Mouse (Mus musculus) heart, adult 18-20 months (tissue): ENCODE measurements around the gene D930007J09Rik. TPM values are rescaled to one million over a fixed set of nuclear protein-coding genes. Genes with fewer than 3 reads are reported as not detected.

Source experiments
- DNase-seq, 2 experiments: peaks; one replicate each; pipeline ENCODE4 v3.0.0; 2021 to 2022; ENCODE audit warnings: mixed read lengths in 1 of 2
- long read RNA-seq, 2 experiments: library from polyadenylated mRNA; stranded (forward); transcript quantifications; one replicate each; pipeline ENCODE4 v2.0.0; 2021
- total RNA-seq, 2 experiments: library from RNA; stranded (reverse); gene quantifications; 2 replicates each; pipeline ENCODE4 v1.2.3; 2021

The D930007J09Rik gene
- not detected for total RNA-seq
- long read RNA-seq, experiment 1 = 0 reads
- long read RNA-seq, experiment 2 = 0 reads

GRCm38 (mm10) chr13:32802259-32803081, at the start of gene D930007J09Rik:
Gene D930007J09Rik (minus strand): TSS chr13:32802849.
- peak; percentile 51 for DNase-seq

DNA sequence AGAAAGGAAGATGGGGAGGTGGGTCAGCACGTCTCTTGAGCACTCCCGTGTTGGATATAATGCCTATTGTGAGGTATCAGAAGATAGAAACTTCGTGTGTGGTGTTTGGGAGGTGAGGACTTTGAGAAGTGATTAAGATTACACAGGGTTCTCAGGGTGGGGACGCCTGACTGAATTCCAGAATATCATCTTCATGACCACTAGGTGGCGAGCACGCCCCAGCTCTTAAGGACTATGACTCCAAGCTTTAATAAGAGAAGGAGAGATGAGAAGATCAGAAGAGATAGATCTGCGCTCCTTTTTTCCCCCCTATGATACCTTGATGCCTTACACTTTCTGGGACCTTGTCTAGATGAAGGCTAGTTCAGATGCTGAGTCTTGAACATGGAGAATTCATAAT, 49.3 kb upstream of the D930007J09Rik start:
- DNase-seq = peak; percentile 56 to 72

- peak; percentile 86 to 87 for DNase-seq
These were observed 48.2 kb upstream of the D930007J09Rik start, which contains the start of gene Serpinb1a for GRCm38 (mm10) chr13:32850668-32851404. Gene Serpinb1a (minus strand): TSS chr13:32851185.

DNA sequence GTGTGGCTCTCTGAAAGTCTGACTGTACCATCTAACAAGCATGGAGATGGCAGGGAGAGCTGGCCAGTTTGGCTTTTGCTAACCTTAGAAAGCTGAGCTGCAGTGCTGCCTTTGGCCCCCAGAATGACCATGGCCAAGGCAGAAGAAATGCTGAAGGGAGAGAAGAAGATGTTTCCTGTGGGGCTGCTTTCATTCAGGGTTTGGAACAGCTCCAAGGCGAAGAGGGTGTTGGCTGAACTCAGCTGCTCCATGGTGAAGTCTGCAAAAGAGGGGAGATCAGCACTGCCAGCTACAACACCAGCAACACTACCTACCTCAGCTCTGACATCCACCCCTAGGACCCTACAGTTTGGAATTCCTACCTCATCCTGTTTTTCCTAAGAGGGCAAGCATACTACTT, 47.5 kb upstream of the D930007J09Rik start:
- DNase-seq = peak; percentile 16 to 26

DNA sequence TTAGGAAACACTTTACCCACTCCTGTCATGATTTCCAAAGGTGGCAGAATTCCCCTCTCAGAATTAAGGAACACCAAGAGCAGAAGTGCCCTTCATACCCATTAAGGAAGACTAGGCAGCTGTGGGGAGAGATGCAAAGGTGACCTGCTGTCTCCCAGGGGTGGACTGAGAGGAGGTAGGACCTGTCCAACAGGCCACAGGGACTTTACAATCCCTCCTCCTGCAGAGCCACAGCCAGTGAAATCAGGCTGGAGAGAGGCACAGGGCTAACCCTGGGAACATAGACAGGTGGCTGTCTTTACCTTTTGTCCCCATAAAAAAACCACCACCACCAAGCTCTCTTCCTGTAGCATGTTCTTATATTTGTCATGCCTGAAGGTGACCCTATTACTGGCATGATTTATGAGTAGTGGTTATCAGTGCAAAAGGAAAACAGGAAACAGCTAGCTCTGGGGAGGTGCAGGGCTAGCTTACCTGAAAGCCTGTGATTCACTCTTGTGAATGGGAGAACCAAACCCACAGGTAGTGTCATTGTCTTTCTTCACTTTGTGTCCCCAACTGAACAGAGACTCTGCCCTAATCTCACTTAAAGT, 47.0 kb upstream of the D930007J09Rik start:
- no peak for DNase-seq

DNA sequence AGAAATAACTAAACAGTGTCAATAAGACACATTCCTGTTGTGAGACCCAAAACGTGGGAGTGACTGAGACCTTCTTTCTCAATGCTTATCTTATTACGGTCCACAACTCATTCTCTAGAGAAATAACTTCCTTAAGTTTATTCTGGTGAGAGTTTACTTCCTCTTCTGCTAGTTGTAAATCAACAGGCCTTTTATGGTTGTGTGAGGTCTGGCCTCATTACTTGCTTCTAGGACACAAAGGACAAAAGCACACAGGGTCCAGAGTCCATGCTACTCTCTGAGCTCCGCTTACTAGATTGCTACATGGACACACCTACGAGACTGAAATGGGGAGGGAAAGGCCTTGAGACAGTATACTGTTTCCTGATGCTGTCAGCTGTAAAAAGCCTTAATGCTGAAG, 46.4 kb upstream of the D930007J09Rik start:
- no peak for DNase-seq

GRCm38 (mm10) chr13:32846221-32846620, 43.6 kb upstream of the D930007J09Rik start:
- DNase-seq = no peak

DNA sequence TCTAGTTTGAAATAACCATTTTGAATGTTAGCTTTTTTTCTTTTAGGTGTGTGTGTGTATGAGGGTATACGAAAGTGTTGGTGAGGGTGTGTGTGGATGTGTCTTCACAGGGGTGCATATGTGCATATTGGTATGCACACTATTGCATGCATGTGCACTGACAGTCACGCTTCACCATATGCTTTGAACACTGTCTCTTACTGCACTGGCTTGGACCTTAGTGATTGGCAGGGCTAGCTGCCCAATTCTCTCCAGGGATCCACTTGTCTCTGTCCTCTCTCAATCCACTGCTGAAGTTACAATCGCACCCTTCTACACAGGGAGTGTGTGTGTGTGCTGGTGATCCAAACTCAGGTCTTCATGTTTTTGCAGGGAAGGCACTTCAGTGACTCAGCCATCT, 38.7 kb upstream of the D930007J09Rik start:
- no peak for DNase-seq

GRCm38 (mm10) chr13:32839314-32839713, 36.7 kb upstream of the D930007J09Rik start:
- no peak for DNase-seq

- DNase-seq = no peak
These were observed 31.9 kb upstream of the D930007J09Rik start for GRCm38 (mm10) chr13:32834513-32834912.

GRCm38 (mm10) chr13:32833237-32833636, 30.6 kb upstream of the D930007J09Rik start:
- no peak for DNase-seq

- DNase-seq = no peak
These were observed 30.1 kb upstream of the D930007J09Rik start for GRCm38 (mm10) chr13:32832776-32833175.

- DNase-seq = peak in 1 of 2 experiments; percentile 25
These were observed 29.0 kb upstream of the D930007J09Rik start for GRCm38 (mm10) chr13:32831505-32832273.

DNA sequence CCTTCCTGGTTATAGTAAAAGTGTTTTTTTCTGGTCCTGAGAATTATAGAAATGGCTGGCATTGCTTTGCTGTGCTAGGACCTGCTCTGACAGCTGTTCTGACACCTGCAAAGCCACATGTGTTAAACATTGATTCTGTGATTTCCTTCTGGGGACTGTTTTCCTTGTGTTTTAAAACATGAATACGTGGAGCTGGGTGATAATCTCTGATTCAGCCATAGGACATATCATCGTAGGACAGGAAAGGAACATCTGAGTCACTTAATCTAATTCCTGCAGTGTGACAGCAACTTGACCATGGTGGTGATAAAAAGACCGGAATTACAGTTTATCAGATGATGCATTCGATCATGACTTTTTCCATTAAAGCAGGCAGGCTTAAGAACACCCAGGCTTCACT, 26.2 kb upstream of the D930007J09Rik start:
- no peak for DNase-seq

DNA sequence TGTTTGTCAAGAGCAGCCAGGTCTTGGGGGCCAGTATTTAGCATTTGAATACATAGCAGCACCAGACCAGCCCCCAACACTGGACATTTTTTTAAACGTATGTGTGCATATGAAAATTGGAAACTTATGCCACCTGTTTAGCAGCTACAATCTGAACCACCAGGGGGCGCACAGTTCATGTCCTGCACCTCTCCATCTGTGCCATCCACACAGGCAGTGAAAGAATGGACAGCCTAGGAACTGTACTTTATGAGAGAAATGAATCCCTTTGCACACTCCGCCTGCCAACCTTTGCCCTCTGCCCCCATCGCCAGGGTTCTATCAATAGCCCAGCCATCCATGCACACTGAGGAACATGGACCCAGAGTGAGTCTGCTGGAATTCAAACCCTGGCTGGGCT, 25.3 kb upstream of the D930007J09Rik start:
- peak; percentile 31 to 73 for DNase-seq

GRCm38 (mm10) chr13:32827111-32827822, 24.6 kb upstream of the D930007J09Rik start:
- no peak for DNase-seq

DNA sequence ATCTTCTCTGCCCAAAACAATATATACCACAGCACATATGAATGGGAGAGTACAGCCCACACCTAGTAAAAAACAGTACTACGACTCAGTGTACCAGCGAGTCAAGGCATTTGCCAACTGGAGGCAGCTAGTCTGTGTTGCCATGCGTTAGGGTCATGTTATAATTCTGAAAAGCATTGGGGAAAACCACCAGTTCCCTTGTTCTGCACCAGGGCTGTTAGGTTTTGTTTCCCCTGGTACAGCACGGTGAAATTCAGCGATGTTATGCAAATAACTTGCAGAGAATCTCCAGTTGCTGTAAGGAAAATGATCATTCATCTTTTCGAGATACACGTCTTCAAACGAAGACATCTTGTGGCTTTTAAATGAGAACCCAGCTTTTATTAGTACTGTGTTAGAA, 22.9 kb upstream of the D930007J09Rik start:
- DNase-seq = no peak

DNA sequence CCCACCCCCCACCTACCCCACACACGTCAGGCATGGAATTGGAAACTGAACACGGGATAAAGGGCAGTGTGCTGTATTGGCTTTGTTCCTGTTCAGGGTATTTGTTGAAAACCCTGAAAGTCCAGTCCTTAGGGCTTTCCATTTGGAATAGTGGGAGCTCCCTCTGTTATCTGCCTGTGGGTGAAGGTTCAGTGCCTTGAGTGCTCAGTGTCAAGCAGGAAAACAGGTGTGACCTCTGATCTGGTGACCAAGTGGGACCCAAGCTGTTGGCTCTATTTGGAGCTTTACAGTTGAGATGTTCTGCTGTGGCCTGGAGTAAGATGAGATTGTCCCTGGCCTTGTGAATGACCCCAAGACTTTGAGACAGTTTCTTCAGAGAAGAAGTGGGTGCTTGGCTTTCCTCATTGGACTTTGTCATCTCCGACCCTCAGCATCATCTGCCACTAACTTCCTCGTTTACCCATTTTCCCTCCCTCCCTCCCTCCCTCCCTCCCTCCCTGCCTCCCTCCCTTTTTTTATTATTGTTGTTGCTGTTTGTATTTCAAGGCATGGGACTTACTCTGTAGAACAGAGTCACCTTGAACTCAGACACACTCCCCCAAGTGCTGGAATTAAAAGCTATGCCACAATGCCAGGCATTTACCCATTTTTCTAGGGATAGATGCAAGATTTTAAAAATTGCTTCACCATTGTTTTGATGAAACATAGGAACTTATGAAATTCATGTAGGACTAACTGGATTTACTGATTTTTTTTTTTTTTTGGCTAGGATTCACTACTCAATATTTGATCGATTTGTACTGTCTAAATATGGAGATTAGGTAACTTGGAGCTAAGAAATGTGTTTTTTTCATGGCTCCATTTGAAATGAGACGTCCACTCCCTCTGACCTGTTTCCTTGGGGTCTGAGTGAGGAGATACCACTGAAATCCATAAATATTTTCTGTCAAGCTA, 22.0 kb upstream of the D930007J09Rik start:
- DNase-seq = no peak

GRCm38 (mm10) chr13:32823126-32823525, 20.5 kb upstream of the D930007J09Rik start:
- no peak for DNase-seq

DNA sequence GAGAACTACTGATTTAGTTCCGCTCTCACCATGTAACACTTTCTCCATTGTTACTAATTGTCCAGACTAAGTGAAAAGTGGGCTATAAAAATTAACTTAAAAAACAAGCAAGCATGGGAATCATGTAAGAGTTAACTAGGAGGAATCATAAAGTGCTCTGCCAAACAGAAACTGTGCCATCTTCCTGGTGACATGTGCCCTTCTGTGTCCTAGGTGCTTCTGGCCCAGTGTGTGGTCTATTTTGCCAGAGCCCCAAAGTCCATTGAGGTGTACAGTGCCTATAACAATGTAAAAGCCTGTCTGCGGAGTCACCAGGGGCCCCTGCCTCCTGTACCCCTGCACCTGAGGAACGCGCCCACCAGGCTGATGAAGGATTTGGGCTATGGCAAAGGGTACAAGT, 19.0 kb upstream of the D930007J09Rik start:
- no peak for DNase-seq
